Mouse (Mus musculus) heart, embryonic 16.5 days (tissue): ENCODE measurements at regions not wholly inside any gene's neighbourhood (a gene's known extent, or its start where the extent isn't known, plus 50 kb on each side); places are given as distances from the start of the nearest gene placed in this dataset.

Experiments
- ATAC-seq: fragments of 200-750 bp; cut with Nextera tagmentation; replicated peaks from 2 replicates; pipeline ENCODE4 v1.8.0; 2017; ENCODE audit warnings: moderate number of reproducible peaks; ENCODE audit not compliant: insufficient read depth, low FRiP score; ENCODE audit errors: extremely low read depth
- H3K27ac ChIP-seq: fragments of 300-500 bp; sonication (generic); 2 replicates; pipeline ENCODE4 v1.5.1; 2014; ENCODE audit warnings: mild to moderate bottlenecking, low read length, control low read depth, moderate library complexity
- H3K27me3 ChIP-seq: fragments of 300-500 bp; sonication (generic); 2 replicates; pipeline ENCODE4 v1.6.1; 2014; ENCODE audit warnings: low read length, mixed read lengths; ENCODE audit not compliant: control insufficient read depth, insufficient read depth
- H3K36me3 ChIP-seq: fragments of 300-500 bp; sonication (generic); 2 replicates; pipeline ENCODE4 v1.6.1; 2014; ENCODE audit not compliant: control insufficient read depth, insufficient read depth
- H3K4me1 ChIP-seq: fragments of 300-500 bp; sonication (generic); 2 replicates; pipeline ENCODE4 v1.6.1; 2014; ENCODE audit warnings: low read length, mixed read lengths; ENCODE audit not compliant: control insufficient read depth, insufficient read depth
- H3K4me2 ChIP-seq: fragments of 300-500 bp; sonication (generic); 2 replicates; pipeline ENCODE4 v1.6.1; 2014; ENCODE audit warnings: low read depth, mild to moderate bottlenecking, control low read depth, low read length
- H3K4me3 ChIP-seq: fragments of 300-500 bp; sonication (generic); 2 replicates; pipeline ENCODE4 v1.5.1; 2014; ENCODE audit warnings: mild to moderate bottlenecking, control low read depth, low read length
- H3K9ac ChIP-seq: fragments of 300-500 bp; sonication (generic); 2 replicates; pipeline ENCODE4 v1.6.1; 2014; ENCODE audit warnings: low read length, control low read depth
- H3K9me3 ChIP-seq: fragments of 300-500 bp; sonication (generic); replicated peaks from 2 replicates; pipeline ENCODE4 v1.6.1; 2016; ENCODE audit warnings: low read length; ENCODE audit not compliant: control insufficient read depth
- WGBS: fragments of 180-500 bp; shearing (Covaris S2); extraction: QIAGEN DNeasy Blood & Tissue Kit; methylation state at CpG from one replicate; pipeline ENCODE4 v1.1.7; 2014; 5-methylcytosine and 5-hydroxymethylcytosine counted together

DNA sequence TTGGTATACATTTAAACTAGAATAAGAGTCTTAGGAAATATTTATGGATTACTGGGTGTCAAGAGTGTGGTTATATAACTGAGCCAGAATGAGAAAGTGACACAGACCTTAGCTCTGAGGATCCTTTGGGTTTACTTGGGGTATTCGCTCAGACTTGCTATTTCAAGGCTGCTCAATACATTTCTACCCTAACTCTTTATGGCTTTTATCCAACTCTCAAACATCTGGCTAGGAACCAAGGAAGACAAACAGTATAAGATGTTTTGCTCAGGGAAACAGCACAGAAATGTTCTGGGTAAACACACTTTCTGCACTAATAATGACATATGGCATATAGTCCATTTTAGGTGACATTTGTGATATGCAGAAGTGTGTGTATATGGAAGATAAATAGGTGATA, 153.8 kb upstream of the Cxxc4 start:
- Histone ChIP-seq H3K4me3 (no peak overlapping the region), H3K9ac (no peak overlapping the region), H3K4me1 (no peaks in the 10 kb centered on the region), H3K4me2 (no peak overlapping the region), H3K36me3 (no peaks in the 10 kb centered on the region), H3K27me3 (no peaks in the 10 kb centered on the region), H3K27ac (no peak overlapping the region), H3K9me3 (no peaks in the 10 kb centered on the region)
- 48% methylated on average over 1 of the region's 1 CpGs for WGBS
- no peak for ATAC-seq

DNA sequence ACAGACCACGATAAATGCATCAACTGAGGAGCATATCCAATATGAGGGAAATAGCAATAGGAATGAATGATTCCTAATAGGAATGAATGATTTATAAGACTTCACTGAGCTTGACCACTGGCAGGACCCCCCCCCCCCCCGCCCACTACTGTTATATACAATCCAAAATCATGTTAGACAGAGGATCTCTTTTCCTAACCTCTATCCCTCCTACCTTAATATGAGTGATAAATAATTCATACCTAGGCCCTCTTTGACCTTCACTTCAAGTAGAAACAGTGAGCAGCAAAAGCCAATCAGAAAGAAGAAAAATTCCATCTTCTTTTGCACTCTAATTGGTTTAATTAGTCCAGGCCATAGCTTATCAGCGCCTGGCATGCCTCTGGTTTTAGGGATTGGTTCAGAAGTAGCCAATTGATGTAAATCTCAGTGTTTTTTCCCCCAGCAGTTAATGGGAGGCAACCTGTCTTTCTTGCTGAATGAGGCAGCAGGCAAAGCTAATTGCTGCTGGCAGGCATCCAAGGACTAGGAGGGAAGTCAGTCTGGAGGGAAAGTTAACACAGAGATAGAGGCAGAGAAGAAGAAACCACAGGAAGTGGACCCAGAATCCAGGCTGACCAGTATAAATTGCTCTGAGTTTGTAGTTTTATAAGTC, 136.7 kb upstream of the Cxxc4 start:
- no peak for ATAC-seq
- H3K27ac ChIP-seq = no peak overlapping the region
- H3K9me3 ChIP-seq = no peaks in the 10 kb centered on the region

DNA sequence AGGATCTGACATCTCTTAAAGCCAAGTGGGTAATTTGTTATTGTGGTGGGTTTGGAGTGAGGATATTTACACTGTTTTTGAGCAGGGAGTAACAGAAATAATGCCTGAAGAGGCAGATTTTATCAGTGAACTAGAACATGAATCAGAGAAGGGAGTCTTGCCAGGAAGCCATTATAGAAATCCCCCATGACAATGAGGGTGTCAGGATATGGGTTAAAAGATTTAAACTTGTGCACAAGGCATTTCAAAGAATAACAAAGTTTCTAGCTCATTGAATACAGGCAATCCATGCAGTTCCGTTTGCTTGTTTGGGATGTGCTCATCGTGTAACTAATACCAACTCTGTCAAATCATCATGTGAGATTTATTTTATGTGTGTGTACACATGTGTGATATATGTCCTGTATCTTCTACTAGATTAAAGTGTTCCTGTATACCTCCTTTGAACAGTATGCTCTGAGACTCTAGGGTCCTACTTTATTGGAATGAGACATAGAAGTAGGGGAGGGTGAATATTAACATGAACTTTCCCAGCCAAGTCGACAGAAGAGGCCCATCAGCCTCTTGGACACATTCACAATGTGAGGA, 134.0 kb upstream of the Cxxc4 start:
- H3K27ac ChIP-seq = no peak overlapping the region
- no peaks in the 10 kb centered on the region for H3K27me3 ChIP-seq
- no peak overlapping the region for H3K4me3 ChIP-seq
- 61% methylated on average over 3 of the region's 3 CpGs for WGBS
- H3K36me3 ChIP-seq = no peaks in the 10 kb centered on the region
- H3K4me2 ChIP-seq = no peak overlapping the region
- H3K9ac ChIP-seq = no peak overlapping the region
- 0 out of 2 replicates have a peak, but pooled peaks cover 3% of the 10 kb centered on the region for H3K4me1 ChIP-seq
- no peaks in the 10 kb centered on the region for H3K9me3 ChIP-seq
- ATAC-seq = no peak

More for the DNA sequence above, 136.7 kb upstream of the Cxxc4 start:
- Histone ChIP-seq H3K4me3 (no peak overlapping the region), H3K27me3 (no peaks in the 10 kb centered on the region), H3K4me2 (no peak overlapping the region), H3K9ac (no peak overlapping the region), H3K4me1 (peaks cover 3% of the 10 kb centered on the region; the same call in 1 of the 2 replicates), H3K36me3 (no peaks in the 10 kb centered on the region)
- 72% methylated on average over 3 of the region's 3 CpGs for WGBS

DNA sequence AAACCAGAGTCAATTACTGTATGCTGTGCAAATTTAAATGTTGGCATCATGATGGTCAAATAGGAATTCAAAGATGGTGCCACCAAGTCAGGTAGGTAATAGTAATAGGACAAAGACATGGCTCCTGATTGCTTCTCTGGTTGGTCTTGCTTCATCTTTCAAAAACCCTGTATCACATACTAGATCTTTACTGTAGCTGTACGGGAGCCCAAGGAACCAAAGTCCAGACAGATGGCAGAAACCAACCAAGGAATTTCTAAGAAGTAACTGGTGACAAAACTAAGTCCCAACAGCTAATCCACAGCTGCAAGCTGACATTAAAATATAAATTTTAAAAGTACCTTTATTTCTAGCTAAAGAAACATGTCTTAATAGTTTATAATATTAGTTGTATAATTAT, 131.7 kb upstream of the Cxxc4 start:
- Histone ChIP-seq H3K4me3 (no peak overlapping the region), H3K27me3 (no peaks in the 10 kb centered on the region), H3K9ac (no peak overlapping the region), H3K27ac (no peak overlapping the region), H3K4me2 (no peak overlapping the region), H3K4me1 (0 out of 2 replicates have a peak, but pooled peaks cover 3% of the 10 kb centered on the region), H3K9me3 (no peaks in the 10 kb centered on the region), H3K36me3 (no peaks in the 10 kb centered on the region)
- 70% methylated on average over 1 of the region's 1 CpGs for whole genome bisulfite sequencing
- ATAC-seq = no peak

DNA sequence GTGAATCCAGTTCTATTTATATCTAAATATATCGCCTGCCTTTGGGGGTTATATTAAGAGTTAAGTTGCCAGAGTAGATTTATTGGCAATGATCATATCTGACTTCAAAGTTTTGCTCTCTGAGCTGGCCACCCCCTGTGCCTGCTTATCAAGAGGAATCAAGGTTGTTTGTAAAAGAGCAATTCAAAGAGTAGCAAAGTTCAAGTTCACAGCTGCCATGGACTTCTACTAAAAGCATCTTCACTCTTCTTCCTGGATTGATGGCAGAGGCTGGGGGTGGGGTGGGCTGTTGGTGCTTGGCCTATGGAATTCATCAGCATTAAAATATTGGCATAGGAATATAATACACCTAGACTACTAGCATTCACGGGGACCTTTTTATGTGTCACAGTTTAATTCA, 131.2 kb upstream of the Cxxc4 start:
- no peak for ATAC-seq
- H3K36me3 ChIP-seq = no peaks in the 10 kb centered on the region
- H3K9me3 ChIP-seq = no peaks in the 10 kb centered on the region
- H3K4me3 ChIP-seq = no peak overlapping the region
- no peaks in the 10 kb centered on the region for H3K4me1 ChIP-seq
- no peak overlapping the region for H3K4me2 ChIP-seq
- WGBS = 87% methylated on average over 2 of the region's 2 CpGs
- H3K27ac ChIP-seq = no peak overlapping the region
- H3K27me3 ChIP-seq = no peaks in the 10 kb centered on the region
- no peak overlapping the region for H3K9ac ChIP-seq

DNA sequence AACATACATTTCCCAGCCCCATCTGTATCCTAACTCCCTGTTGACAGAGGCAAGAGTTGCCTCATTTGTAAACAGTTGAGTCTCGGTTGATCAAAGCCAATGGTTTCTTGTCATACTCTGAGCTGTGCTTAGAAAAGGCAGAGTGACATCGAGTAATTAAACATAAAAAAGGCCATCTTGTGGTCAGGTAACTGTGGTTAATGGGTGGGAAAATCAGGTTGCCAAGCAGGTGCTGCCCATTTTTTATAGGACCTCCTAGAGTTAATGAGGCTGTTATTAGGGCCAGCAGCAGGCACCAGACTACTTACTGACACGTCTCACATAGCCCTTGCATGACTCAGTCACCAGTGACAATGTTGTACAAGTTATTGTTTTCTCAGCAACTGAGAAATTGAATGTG, 130.7 kb upstream of the Cxxc4 start:
- WGBS = 68% methylated on average over 3 of the region's 3 CpGs
- Histone ChIP-seq H3K4me3 (no peak overlapping the region), H3K27me3 (no peaks in the 10 kb centered on the region), H3K36me3 (no peaks in the 10 kb centered on the region), H3K9ac (no peak overlapping the region), H3K27ac (no peak overlapping the region), H3K9me3 (no peaks in the 10 kb centered on the region), H3K4me1 (no peaks in the 10 kb centered on the region), H3K4me2 (no peak overlapping the region)
- ATAC-seq = no peak

DNA sequence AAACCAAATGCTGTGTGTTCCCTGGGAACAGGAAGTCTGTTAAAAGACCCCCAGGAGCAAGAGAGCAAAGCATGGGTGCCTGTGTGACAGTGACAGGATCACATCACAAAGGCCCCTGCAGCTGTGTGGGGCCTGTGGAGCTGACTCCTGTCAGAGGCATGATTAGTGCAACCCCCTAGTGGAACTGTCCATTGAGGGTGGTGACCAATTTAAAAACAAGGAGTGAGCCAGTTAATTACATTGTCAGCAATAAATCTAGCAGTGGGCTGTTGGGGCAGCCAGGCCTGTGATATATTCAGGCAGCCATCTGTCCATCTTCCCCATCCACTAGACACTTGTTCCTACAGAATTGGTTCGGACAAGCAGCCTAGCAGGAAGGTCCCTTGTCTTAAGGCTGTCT, 121.8 kb upstream of the Cxxc4 start:
- Histone ChIP-seq H3K9ac (no peak overlapping the region), H3K27me3 (no peaks in the 10 kb centered on the region), H3K36me3 (no peaks in the 10 kb centered on the region), H3K4me1 (no peaks in the 10 kb centered on the region), H3K4me3 (no peak overlapping the region), H3K4me2 (no peak overlapping the region), H3K27ac (no peak overlapping the region), H3K9me3 (no peaks in the 10 kb centered on the region)
- 68% methylated on average over 1 of the region's 1 CpGs for WGBS
- no peak for ATAC-seq

DNA sequence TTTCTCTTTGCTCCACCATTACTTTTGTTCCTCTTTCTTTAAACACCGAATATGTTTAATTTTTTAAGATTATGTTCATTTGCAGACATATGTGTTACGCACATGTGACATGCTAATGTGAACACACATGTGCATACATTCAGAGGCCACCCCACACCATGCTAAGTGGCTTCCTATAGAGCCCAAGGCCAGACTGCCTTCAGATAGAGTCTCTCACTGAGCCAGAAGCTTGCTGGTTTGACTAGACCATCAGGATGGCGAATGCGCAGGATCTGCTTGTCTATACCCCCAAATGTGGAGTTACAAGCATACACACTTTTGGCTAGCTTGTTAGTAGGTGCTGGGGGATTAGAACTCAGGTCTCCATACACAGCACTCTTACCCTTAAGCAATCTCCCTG, 121.3 kb upstream of the Cxxc4 start:
- H3K36me3 ChIP-seq = no peaks in the 10 kb centered on the region
- no peak overlapping the region for H3K9ac ChIP-seq
- no peaks in the 10 kb centered on the region for H3K27me3 ChIP-seq
- no peak for ATAC-seq
- H3K9me3 ChIP-seq = no peaks in the 10 kb centered on the region
- no peak overlapping the region for H3K4me3 ChIP-seq
- no peaks in the 10 kb centered on the region for H3K4me1 ChIP-seq
- H3K27ac ChIP-seq = no peak overlapping the region
- WGBS = 95% methylated on average over 4 of the region's 4 CpGs
- H3K4me2 ChIP-seq = no peak overlapping the region

DNA sequence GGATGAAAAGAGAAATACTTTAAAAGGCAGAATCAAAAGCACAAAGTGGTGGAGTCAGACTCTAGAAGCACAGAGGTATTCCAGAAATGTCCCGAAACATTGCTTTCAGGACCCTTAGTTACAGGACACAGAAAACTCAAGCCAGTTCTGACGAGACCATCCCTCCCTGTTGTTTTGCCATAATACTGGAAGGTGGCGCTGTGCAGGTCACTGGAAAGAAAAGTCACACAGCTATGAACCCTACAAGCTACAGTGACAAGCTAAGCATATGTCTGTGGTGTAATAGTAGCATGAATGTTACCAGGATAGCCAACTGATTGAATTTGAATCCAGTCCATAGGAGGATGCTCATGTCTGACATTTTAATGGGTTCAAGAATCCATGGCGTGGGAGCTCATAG, 117.4 kb upstream of the Cxxc4 start:
- Histone ChIP-seq H3K4me1 (no peaks in the 10 kb centered on the region), H3K36me3 (no peaks in the 10 kb centered on the region), H3K27me3 (no peaks in the 10 kb centered on the region), H3K4me3 (no peak overlapping the region), H3K4me2 (no peak overlapping the region), H3K9ac (no peak overlapping the region), H3K27ac (no peak overlapping the region), H3K9me3 (no peaks in the 10 kb centered on the region)
- no peak for ATAC-seq
- WGBS = 71% methylated on average over 4 of the region's 4 CpGs
